Mouse (Mus musculus) heart, embryonic 10.5 days (tissue): ENCODE data around the gene Mertk. TPM values are rescaled to one million over a fixed set of nuclear protein-coding genes. Genes with fewer than 3 reads are reported as not detected.

Experiments used
- polyA plus RNA-seq: library from polyadenylated mRNA; unstranded; fragments of >200 nt; fragmentation: Nextera tagmentation; extraction: Ambion mirVana; gene quantifications from 2 replicates; pipeline ENCODE4 v1.2.1, GENCODE M21; 2016

The Mertk gene
- polyA plus RNA-seq, 1 experiment from 2014 or later = 3.5 TPM

Other genes starting within 250 kb of the Mertk start
- gene Spdye4c, start 107.7 kb upstream of the Mertk start, polyA plus RNA-seq = not detected in 2 replicates
- gene Anapc1, start 11.6 kb upstream of the Mertk start, polyA plus RNA-seq = 66.6 and 68.7 TPM in 2 replicates
- 22.1 and 25.4 TPM in 2 replicates for gene Tmem87b, start 119.2 kb downstream of the Mertk start, polyA plus RNA-seq
- gene Fbln7, start 164.0 kb downstream of the Mertk start, polyA plus RNA-seq = 1.5 and 1.9 TPM in 2 replicates
- 6.9 and 7.8 TPM in 2 replicates for gene Zc3h8, start 245.1 kb downstream of the Mertk start, polyA plus RNA-seq